Mouse (Mus musculus): ENCODE results near the gene Ralgps2. TPM values are rescaled to one million over a fixed set of nuclear protein-coding genes. Genes with fewer than 3 reads are reported as not detected.

The Ralgps2 gene
- total RNA-seq, 2 experiments from 2014 or later: 12.5 to 28.8 TPM

DNA sequence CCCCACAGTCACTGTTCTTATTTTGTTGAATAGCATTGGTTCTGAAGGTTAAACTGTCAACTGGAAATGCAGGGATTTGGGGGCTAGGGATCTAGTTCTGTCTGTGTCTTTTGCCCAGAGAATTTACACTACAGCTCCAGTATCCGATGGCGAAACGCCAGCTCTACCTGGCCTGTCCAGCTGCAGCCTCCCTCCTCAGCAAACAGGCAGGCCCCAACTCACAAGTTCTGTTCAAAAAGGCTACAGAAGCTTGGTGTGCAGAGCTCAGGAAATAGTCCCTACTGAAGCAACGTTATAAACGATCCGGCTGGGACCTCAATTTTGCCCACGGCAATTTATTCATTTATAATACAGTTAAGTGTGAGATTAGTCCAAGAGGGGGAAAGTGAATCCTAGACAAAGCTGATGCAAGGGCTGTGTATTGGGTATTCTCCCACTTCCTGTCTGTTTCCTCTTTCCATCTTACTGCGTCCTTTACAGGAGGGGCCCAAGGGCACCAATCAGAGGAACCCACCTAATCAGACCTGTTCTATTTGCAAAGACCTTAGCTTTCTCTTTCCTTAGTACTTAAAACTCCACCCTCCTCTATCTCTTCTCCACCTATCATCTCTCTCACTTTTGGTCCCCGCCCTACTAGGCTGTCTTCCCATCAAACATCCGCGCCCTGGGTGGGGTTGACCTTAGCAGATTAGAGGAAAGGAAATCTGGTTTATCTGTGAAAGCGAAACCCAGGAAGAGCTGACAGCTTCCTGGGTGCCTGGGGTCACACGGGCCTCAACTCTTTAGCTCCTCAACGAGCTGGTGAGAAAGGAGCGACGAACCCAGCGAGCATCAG, 16.7 kb upstream of the Ralgps2 start:
- ATAC-seq (replicated peaks; ENCODE audit: poor library complexity, severe bottlenecking): peak; percentile 78

DNA sequence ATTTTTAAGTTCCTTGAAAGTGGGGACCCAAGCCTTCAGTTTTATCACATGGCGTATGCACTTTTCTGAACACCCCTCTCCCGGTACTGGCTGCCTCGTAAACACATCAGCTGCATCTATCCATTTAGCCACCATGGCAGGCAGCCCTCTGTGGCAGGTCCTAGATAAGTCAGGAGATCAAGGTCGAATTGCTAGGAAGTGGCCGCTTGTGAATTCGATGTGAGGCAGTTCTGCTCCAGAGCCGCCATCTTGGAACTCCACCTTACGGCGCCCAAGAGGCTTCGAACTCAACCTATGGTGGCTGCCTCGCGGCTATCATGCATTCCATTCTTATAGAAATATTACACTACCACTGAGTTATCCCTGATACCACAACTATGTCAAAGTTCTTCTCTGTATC, 14.8 kb upstream of the Ralgps2 start:
- no peak for ATAC-seq (replicated peaks; ENCODE audit: poor library complexity, severe bottlenecking)

DNA sequence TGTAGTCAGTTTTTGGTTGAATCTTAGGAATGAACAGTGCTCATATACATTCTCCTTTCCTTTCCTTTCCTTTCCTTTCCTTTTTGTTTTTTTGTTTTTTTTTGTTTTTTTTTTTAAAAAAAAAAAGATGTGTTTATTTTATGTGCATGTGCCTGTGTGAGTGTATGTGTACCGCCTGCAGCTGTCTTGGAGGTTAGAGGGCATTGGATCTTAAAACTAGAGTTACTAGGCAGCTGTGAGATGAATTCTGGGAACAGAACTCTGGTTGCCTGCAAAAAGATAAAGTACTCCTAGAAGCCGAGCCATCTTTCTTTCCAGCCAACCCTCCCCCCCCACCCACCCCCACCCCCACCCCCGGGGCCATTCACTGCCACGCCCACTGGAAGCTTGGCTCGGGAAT, 10.9 kb upstream of the Ralgps2 start:
- ATAC-seq (replicated peaks; ENCODE audit: poor library complexity, severe bottlenecking): no peak

DNA sequence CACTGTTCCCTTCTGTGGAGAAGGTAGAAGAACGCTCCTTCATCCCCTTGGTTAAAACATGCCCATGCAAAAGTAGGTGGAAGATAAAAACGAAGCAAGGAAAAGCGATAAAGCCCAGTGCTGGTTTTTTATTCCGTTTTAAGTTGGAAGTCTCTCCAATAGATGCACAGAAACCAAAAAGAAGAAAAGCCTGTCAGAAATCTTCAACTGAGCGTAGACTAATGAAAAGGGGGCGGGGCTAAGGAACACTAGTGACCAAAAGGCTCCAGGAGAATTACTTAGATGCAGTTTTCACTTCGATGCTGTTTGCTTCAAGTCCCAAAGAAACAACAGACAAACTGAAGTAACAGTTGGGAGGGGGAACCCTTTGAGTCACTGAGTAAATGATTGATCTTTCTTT, 1.2 kb upstream of the Ralgps2 start:
- ATAC-seq (replicated peaks; ENCODE audit: poor library complexity, severe bottlenecking): no peak

DNA sequence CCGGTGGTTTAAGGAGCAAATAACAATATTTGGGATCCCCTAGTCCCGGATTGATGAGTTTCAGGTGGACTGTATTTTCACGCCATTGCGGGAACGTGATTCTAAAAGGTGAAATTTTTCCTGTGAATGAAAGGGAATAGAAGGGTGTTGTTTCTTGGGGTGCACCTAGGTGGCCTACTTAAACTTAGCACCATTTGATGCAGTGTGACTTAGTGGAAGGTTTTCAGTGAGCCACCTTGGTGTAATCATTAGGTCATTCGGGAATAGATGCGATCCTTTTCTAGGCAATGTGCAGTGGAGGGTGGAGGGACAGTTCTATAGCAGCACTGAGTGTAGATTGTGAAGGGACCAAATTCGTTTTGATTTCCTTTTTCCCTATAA, 706 bp upstream of the Ralgps2 start:
- ATAC-seq (replicated peaks; ENCODE audit: poor library complexity, severe bottlenecking): no peak

DNA sequence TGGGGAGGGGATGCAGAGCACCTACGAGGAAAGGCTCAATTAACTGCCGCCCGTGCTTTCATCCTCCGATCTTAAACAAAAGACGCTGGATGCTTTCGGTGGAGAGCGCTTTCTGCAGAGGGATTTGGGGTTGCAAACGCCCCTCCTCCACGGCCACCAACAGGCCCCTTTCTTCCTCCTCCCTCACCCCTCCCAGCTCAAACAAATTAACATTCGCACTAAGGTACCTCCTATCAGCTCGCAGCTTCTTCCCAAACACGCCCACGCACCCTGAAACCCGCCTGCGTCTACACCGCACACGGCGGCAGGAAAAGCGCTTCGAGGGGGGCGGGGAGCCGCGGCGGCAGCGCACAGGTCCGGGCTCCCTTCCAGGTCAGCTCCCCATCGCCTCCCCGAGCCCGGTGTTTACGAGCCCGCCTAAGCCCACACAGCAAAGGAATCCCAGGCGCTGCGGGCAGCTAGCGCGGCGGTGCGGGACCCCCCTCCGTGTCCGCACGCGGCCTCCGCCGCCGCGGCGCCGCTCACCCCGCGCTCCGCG, 652 bp downstream of the Ralgps2 start:
- ATAC-seq (replicated peaks; ENCODE audit: poor library complexity, severe bottlenecking): peak; percentile 96

DNA sequence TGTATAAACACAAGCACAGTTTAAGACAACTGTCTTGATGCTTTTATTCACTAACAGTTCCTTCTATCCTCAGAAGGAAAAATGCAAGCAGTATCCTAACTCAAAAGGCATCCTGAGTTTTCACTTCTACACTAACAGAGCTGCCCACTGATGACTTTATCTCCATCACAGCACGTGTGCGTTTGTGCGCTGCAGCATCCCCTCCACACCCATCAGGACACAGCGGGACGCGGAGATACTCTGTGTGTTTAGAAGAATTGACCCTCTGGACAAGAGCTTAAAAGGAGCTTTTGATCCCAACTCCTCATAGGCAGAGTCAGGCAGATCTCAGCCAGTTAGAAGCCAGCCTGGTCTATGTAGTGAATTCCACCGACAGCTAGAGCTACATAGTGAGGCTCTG, 2.0 kb downstream of the Ralgps2 start:
- ATAC-seq (replicated peaks; ENCODE audit: poor library complexity, severe bottlenecking): no peak

DNA sequence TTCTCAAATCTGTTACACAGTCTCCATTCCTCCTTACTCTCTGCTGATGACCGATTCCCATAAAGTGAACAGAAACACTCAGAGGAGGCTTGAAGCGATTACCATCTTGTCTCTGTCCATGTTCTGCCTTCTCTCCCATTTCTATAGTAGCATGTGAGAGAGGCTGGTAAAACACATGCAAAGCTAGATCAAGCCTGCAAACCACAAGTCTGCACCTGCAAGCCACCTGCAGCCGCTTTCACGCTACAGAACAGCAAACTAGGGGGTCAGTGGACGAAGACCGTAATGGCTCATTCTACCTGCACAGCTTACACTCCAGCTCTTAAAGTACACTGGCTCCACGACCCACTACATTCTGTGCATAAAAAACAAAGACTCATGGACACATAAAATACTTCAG, 5.7 kb downstream of the Ralgps2 start:
- no peak for ATAC-seq (replicated peaks; ENCODE audit: poor library complexity, severe bottlenecking)

DNA sequence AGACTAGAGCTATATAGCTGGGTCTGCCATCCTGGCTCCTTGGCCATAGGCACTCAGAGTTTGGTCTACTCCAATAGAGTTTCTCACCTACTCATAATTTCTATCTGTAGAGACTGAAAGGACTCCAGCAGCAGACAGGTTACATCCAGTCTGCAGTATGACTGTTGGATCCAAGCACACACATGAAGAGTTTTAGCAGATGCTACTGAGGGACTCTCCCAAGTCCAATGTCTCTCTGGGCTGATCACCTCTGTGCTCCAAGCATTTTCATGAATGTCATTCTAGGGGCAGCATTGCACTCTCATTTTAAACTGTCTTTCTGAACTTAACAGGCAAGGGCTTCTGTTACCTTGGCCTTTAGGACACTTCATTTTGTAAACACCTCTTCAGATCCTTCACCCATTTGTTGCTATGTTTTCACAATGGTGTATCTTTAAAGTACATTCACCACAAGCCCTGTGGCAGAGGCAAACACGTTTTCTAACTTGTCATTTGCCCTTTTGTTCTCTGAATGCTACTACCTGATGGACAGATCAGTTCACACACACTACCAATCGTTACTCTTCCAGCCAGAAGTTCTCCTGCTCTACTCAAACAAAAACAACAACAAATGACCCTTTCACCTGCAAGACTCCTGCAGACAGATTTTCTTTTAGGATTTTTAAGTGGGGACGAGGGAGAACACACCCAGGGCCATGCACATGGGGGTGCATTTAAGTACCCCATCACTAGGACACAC, 7.2 kb downstream of the Ralgps2 start:
- no peak for ATAC-seq (replicated peaks; ENCODE audit: poor library complexity, severe bottlenecking)

DNA sequence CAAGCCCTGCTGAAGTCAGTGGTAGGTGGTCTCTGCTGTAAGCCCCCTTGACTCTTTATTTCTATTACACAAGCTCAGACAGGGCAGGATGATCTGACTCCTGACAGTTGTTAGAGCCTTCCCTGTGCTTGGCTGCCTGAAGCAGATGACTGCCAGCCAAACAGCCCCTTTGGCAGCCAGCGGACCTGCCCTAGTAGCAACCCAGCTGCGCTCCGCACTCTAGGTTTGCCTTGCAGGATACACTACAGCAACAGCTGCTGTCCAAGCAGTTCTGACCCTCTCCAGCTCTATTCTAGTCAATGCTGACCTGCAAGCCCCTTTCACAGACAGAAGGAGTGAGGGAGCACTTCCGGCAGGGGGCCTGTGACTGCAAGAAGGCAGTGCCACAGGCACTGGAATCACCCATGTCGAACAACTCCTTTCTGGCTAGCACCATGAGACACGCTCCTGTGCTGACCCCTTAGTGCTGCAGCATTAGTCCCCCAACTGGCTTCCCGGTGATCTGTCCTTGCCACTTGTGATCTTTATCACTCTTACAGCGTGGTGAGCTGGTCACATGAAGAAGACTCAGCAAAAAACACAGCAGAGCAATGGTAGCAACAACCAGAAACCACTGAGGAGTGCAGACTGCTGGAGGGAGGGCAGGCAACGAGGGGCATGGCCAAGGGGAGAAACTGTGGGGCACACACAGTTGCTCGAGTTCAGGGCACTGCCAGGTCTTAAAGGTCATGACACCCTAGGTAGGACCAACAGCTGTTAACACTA, 8.1 kb downstream of the Ralgps2 start:
- peak; percentile 42 for ATAC-seq (replicated peaks; ENCODE audit: poor library complexity, severe bottlenecking)

DNA sequence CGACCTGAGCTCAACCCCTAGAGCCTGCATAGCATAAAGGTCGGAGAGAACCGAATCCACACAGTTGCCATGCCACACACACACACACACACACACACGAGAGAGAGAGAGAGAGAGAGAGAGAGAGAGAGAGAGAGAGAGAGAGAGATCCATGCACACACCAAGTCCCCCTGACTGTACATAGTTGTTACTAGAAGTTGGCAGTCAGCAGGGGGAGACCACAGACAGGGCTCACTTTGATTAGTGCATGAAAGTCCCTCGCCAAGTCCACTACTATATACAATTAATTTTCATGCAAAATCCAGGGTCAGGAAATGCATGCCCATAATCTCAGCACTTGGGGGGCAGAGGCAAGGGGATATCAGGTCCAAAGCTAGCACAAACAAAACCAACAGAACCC, 9.2 kb downstream of the Ralgps2 start:
- ATAC-seq (replicated peaks; ENCODE audit: poor library complexity, severe bottlenecking): no peak

DNA sequence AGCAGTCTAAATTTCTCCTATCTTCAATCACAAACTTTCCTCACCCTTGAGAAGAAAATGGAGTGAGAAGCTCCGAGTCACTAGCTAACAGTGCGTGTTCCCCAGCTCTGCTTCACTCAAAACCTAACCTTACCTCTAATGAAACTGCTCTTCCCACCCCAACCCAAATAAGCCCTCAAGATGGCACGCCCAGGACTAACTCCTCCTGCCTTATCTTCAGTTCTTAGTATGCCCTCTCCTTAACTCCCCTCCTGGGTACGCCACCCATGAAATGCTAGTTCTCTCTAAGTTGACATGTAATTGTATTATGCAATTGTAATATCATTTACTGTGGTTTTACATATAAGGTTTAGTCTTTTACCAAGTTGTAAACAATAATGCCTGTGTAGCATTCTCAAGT, 11.2 kb downstream of the Ralgps2 start:
- no peak for ATAC-seq (replicated peaks; ENCODE audit: poor library complexity, severe bottlenecking)

DNA sequence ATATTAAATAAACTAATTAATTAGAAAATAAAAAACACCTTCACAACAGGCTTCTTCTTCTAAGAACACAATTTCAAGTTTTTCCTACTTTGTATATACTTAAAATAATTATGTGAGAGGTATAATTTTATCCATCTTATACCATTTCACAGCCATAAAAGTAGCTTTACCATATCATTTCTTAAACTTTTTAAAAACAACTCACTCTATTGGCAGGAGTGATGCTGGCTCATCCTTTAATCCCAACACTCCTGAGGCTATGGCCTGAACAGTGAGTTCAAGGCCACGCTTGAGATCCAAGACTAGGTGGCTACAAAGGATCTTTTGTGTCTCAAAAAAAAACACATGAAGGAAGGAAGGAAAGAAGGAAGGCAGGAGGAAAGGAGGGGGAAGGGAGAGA, 15.9 kb downstream of the Ralgps2 start:
- no peak for ATAC-seq (replicated peaks; ENCODE audit: poor library complexity, severe bottlenecking)

DNA sequence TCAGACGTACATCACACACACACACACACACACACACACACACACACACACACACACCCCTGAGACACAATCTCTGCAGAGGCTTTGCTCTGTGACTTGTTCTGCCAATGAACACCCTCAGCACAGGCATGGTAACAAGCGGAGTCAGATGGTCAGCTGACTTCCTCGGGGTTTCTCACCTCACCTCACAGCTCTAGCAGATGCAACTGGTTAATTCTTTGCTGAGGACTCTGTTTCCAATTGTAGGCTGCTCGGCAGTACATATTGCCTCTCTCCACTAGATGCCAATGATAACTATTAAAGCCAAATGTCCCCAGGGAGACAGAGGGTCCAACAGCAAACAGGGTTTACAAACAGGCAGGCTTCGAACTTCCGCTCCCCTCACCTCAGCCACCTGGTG, 16.5 kb downstream of the Ralgps2 start:
- no peak for ATAC-seq (replicated peaks; ENCODE audit: poor library complexity, severe bottlenecking)

DNA sequence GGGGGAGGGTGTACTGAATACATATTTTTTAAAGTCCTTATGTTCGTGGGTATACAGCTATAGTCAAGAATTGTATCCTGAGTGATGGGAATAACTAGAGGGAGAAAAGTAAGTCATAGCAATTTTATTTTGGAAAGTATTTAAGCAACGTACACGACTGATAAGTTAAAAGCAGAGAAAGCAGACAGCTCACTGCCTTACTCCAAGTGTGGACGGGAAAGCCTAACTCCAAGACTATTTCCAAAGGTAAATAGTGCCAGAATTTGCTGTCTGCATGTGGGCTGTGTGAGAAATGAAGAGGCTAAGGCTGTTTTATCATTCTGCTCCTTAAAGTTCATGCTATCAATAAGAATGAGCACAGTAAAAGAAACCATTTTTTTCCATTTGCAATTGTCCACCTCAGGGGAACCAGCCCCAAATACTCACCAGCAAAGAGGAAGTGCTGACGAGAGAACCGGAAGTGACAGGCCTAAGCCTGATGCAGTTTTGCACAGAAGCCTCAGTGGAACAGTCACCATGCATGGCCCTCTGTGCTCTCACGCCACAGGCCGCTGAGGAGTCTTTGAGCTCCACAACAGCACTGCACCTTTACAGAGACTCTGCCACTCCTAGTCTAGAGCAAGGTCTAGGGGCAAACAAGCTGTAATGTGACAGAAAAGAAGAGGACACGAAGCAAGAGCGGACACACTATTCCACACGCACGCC, 18.0 kb downstream of the Ralgps2 start:
- ATAC-seq (replicated peaks; ENCODE audit: poor library complexity, severe bottlenecking): peak; percentile 98

DNA sequence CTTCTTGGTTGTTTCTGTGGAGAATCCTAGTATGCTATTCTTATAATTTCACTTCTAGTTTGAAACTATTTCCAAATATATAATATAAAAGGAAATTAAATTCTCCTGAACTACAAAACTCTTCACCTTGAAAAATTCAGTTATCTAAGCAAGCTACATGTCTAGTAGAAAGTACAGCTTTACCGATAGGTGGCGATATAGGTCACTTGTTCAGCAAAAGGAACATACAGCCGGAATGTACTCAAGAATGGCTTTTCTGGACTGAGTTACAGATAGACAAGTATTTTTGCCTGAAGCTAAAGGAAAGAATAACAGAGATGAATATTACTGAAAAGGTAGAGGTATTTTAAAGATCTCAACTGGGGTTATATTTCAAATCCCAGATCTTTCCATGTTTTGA, 22.0 kb downstream of the Ralgps2 start:
- ATAC-seq (replicated peaks; ENCODE audit: poor library complexity, severe bottlenecking): peak; percentile 46; the same call in 1 of the 2 replicates

DNA sequence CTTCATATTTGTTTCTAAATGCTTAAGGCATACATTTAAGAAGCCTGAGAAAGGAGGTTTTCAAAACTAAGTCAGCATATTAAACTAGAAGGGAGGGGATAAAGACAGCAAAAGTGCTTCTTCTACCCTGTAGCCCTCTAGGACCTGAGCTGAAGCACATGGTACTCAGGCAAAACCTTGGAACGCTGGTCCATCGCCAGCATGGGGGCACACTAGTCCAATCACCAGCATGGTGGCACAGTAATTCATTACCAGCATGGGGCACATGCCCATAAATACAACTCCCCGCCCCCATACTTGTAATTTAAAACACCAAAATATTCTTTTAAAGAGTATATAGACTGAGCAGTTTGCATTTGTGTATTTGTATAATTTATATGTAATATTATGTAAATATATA, 23.1 kb downstream of the Ralgps2 start:
- ATAC-seq (replicated peaks; ENCODE audit: poor library complexity, severe bottlenecking): no peak

DNA sequence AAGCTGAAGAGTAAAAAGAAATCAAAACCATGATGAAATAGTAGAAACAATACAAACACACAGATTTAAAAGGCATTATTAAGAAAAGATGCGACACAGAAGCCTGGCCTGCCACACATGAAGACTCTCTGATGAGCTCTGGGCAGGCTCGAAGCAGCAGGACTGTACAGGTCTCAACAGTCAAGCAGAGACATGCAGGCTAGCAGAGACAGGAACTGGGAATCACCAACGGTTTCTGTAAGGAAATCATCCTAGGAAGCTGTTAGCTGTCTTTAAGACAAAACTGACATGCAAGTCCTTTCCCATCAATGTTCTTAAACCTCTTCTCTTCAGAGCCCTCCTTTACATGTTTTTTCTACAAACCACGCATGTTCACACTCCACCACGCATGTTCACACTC, 24.5 kb downstream of the Ralgps2 start:
- no peak for ATAC-seq (replicated peaks; ENCODE audit: poor library complexity, severe bottlenecking)

DNA sequence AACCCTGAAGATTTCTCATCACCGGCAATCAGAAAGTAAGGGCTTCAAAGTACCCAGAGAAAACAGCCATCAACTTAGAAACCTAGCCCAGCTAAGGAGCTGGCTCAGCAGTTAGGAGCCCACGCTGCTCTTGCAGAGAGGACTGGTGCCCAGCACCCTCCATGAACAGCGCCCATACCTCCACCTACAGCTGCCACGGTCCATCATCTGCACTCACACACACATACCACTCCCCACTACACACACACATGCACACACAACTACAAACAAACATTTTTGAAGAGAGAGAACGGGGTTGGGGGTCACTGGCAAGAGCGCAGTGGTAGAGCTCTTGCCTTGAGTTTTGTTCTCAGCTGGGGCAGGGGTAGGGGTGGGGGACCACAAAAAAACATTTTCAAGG, 26.2 kb downstream of the Ralgps2 start:
- ATAC-seq (replicated peaks; ENCODE audit: poor library complexity, severe bottlenecking): no peak

DNA sequence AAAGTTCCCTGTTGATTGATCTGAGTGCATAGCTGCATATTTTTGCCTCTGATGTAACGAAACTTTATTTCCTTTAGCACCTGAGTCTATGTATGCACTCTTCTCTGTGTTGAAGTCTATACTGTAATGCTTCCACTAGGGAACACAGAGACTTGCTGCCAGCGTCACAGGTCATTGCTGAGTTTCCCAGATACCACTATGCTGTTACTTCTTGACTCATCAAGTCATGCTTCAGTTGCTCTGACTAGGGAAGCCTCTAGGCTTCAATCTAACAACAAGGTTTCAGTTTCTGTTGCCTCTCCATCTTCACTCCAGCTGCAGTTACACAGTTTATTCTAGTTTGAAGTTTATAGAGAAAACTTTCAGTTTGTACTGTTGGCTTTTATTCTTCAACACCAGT, 28.5 kb downstream of the Ralgps2 start:
- peak; percentile 22; the same call in 1 of the 2 replicates for ATAC-seq (replicated peaks; ENCODE audit: poor library complexity, severe bottlenecking)
